Mouse (Mus musculus): ENCODE measurements at regions not wholly inside any gene's neighbourhood (a gene's known extent, or its start where the extent isn't known, plus 50 kb on each side); places are given as distances from the start of the nearest gene placed in this dataset.

- ATAC-seq (ENCODE audit: low read depth) = peak; percentile 49
- 2% methylated on average over 9 of the region's 9 CpGs for WGBS
- Histone ChIP-seq H3K36me3 (ENCODE audit: control insufficient read depth, insufficient read depth, low read length) (no peaks in the 10 kb centered on the region), H3K9ac (ENCODE audit: low read length) (no peak overlapping the region), H3K27ac (ENCODE audit: low read length) (no peak overlapping the region), H3K4me2 (ENCODE audit: low read depth, low read length) (peak overlapping the region; percentile 72), H3K4me1 (replicated peaks; ENCODE audit: control insufficient read depth, insufficient read depth, low read length) (peaks cover 14% of the 10 kb centered on the region), H3K27me3 (ENCODE audit: control insufficient read depth, insufficient read depth, low read depth, low read length) (peaks cover 21% of the 10 kb centered on the region), H3K9me3 (ENCODE audit: control insufficient read depth, low read length) (0 out of 2 replicates have a peak, but pooled peaks cover 2% of the 10 kb centered on the region), H3K4me3 (ENCODE audit: low read length) (no peak overlapping the region)
Observed at GRCm38 (mm10) chr14:60486278-60486935, 113.3 kb downstream of the Amer2 start.

GRCm38 (mm10) chr14:60489111-60489510, 116.1 kb downstream of the Amer2 start:
- no peaks in the 10 kb centered on the region for H3K9me3 ChIP-seq (ENCODE audit: control insufficient read depth, low read length)
- ATAC-seq (ENCODE audit: low read depth) = no peak
- WGBS = 80% methylated on average over 4 of the region's 4 CpGs
- H3K4me1 ChIP-seq (replicated peaks; ENCODE audit: control insufficient read depth, insufficient read depth, low read length) = peaks cover 14% of the 10 kb centered on the region
- no peak overlapping the region for H3K9ac ChIP-seq (ENCODE audit: low read length)
- H3K27me3 ChIP-seq (ENCODE audit: control insufficient read depth, insufficient read depth, low read depth, low read length) = peaks cover 21% of the 10 kb centered on the region
- H3K4me2 ChIP-seq (ENCODE audit: low read depth, low read length) = no peak overlapping the region
- H3K36me3 ChIP-seq (ENCODE audit: control insufficient read depth, insufficient read depth, low read length) = no peaks in the 10 kb centered on the region
- H3K27ac ChIP-seq (ENCODE audit: low read length) = no peak overlapping the region
- H3K4me3 ChIP-seq (ENCODE audit: low read length) = no peak overlapping the region

GRCm38 (mm10) chr14:60490886-60491285, 117.8 kb downstream of the Amer2 start:
- no peak overlapping the region for H3K9ac ChIP-seq (ENCODE audit: low read length)
- no peaks in the 10 kb centered on the region for H3K9me3 ChIP-seq (ENCODE audit: control insufficient read depth, low read length)
- no peak overlapping the region for H3K27ac ChIP-seq (ENCODE audit: low read length)
- H3K4me3 ChIP-seq (ENCODE audit: low read length) = no peak overlapping the region
- H3K4me1 ChIP-seq (replicated peaks; ENCODE audit: control insufficient read depth, insufficient read depth, low read length) = peaks cover 5% of the 10 kb centered on the region; the same call in 1 of the 2 replicates
- peaks cover 5% of the 10 kb centered on the region for H3K27me3 ChIP-seq (ENCODE audit: control insufficient read depth, insufficient read depth, low read depth, low read length)
- H3K36me3 ChIP-seq (ENCODE audit: control insufficient read depth, insufficient read depth, low read length) = no peaks in the 10 kb centered on the region
- ATAC-seq (ENCODE audit: low read depth) = no peak
- WGBS = 87% methylated on average over 2 of the region's 2 CpGs
- no peak overlapping the region for H3K4me2 ChIP-seq (ENCODE audit: low read depth, low read length)

- no peak for ATAC-seq (ENCODE audit: low read depth)
- 75% methylated on average over 5 of the region's 5 CpGs for WGBS
- no peaks in the 10 kb centered on the region for H3K9me3 ChIP-seq (ENCODE audit: control insufficient read depth, low read length)
Observed at GRCm38 (mm10) chr14:60495441-60495840, 122.4 kb downstream of the Amer2 start.

GRCm38 (mm10) chr14:60502552-60502951, 129.5 kb downstream of the Amer2 start:
- no peak overlapping the region for H3K9ac ChIP-seq (ENCODE audit: low read length)
- WGBS = 78% methylated on average over 6 of the region's 6 CpGs

More at GRCm38 (mm10) chr14:60495441-60495840, 122.4 kb downstream of the Amer2 start:
- Histone ChIP-seq H3K27me3 (ENCODE audit: control insufficient read depth, insufficient read depth, low read depth, low read length) (no peaks in the 10 kb centered on the region), H3K4me1 (replicated peaks; ENCODE audit: control insufficient read depth, insufficient read depth, low read length) (no peaks in the 10 kb centered on the region), H3K9ac (ENCODE audit: low read length) (no peak overlapping the region), H3K4me3 (ENCODE audit: low read length) (no peak overlapping the region), H3K36me3 (ENCODE audit: control insufficient read depth, insufficient read depth, low read length) (no peaks in the 10 kb centered on the region), H3K4me2 (ENCODE audit: low read depth, low read length) (no peak overlapping the region), H3K27ac (ENCODE audit: low read length) (no peak overlapping the region)

GRCm38 (mm10) chr14:60505066-60505465, 128.7 kb upstream of the Spata13 start:
- Histone ChIP-seq H3K27me3 (ENCODE audit: control insufficient read depth, insufficient read depth, low read depth, low read length) (no peaks in the 10 kb centered on the region), H3K9me3 (ENCODE audit: control insufficient read depth, low read length) (no peaks in the 10 kb centered on the region), H3K4me1 (replicated peaks; ENCODE audit: control insufficient read depth, insufficient read depth, low read length) (peaks cover 2% of the 10 kb centered on the region; the same call in 1 of the 2 replicates), H3K4me2 (ENCODE audit: low read depth, low read length) (no peak overlapping the region), H3K27ac (ENCODE audit: low read length) (no peak overlapping the region), H3K4me3 (ENCODE audit: low read length) (no peak overlapping the region), H3K36me3 (ENCODE audit: control insufficient read depth, insufficient read depth, low read length) (no peaks in the 10 kb centered on the region), H3K9ac (ENCODE audit: low read length) (no peak overlapping the region)
- 81% methylated on average over 6 of the region's 6 CpGs for whole genome bisulfite sequencing
- no peak for ATAC-seq (ENCODE audit: low read depth)

More at GRCm38 (mm10) chr14:60502552-60502951, 129.5 kb downstream of the Amer2 start:
- no peak overlapping the region for H3K4me3 ChIP-seq (ENCODE audit: low read length)
- no peak overlapping the region for H3K27ac ChIP-seq (ENCODE audit: low read length)
- H3K27me3 ChIP-seq (ENCODE audit: control insufficient read depth, insufficient read depth, low read depth, low read length) = no peaks in the 10 kb centered on the region
- H3K4me2 ChIP-seq (ENCODE audit: low read depth, low read length) = no peak overlapping the region
- no peak for ATAC-seq (ENCODE audit: low read depth)
- no peaks in the 10 kb centered on the region for H3K9me3 ChIP-seq (ENCODE audit: control insufficient read depth, low read length)
- peaks cover 2% of the 10 kb centered on the region; the same call in 1 of the 2 replicates for H3K4me1 ChIP-seq (replicated peaks; ENCODE audit: control insufficient read depth, insufficient read depth, low read length)
- no peaks in the 10 kb centered on the region for H3K36me3 ChIP-seq (ENCODE audit: control insufficient read depth, insufficient read depth, low read length)

- no peak overlapping the region for H3K27ac ChIP-seq (ENCODE audit: low read length)
- no peaks in the 10 kb centered on the region for H3K27me3 ChIP-seq (ENCODE audit: control insufficient read depth, insufficient read depth, low read depth, low read length)
- H3K4me2 ChIP-seq (ENCODE audit: low read depth, low read length) = peak overlapping the region; percentile 43
- no peaks in the 10 kb centered on the region for H3K36me3 ChIP-seq (ENCODE audit: control insufficient read depth, insufficient read depth, low read length)
- no peak for ATAC-seq (ENCODE audit: low read depth)
- WGBS = 40% methylated on average over 12 of the region's 12 CpGs
- peak overlapping the region; percentile 13; the same call in 1 of the 2 replicates for H3K4me3 ChIP-seq (ENCODE audit: low read length)
- H3K9ac ChIP-seq (ENCODE audit: low read length) = 0 out of 2 replicates have a peak overlapping the region, but pooled peaks have one; percentile 15
- H3K4me1 ChIP-seq (replicated peaks; ENCODE audit: control insufficient read depth, insufficient read depth, low read length) = peaks cover 2% of the 10 kb centered on the region; the same call in 1 of the 2 replicates
- H3K9me3 ChIP-seq (ENCODE audit: control insufficient read depth, low read length) = no peaks in the 10 kb centered on the region
Observed at GRCm38 (mm10) chr14:60506296-60506695, 127.5 kb upstream of the Spata13 start.

- Histone ChIP-seq H3K4me1 (replicated peaks; ENCODE audit: control insufficient read depth, insufficient read depth, low read length) (peaks cover 11% of the 10 kb centered on the region), H3K4me2 (ENCODE audit: low read depth, low read length) (no peak overlapping the region), H3K27ac (ENCODE audit: low read length) (no peak overlapping the region), H3K36me3 (ENCODE audit: control insufficient read depth, insufficient read depth, low read length) (no peaks in the 10 kb centered on the region), H3K4me3 (ENCODE audit: low read length) (no peak overlapping the region), H3K9me3 (ENCODE audit: control insufficient read depth, low read length) (no peaks in the 10 kb centered on the region), H3K27me3 (ENCODE audit: control insufficient read depth, insufficient read depth, low read depth, low read length) (no peaks in the 10 kb centered on the region), H3K9ac (ENCODE audit: low read length) (no peak overlapping the region)
- 22% methylated on average over 8 of the region's 8 CpGs for WGBS
- ATAC-seq (ENCODE audit: low read depth) = 0 out of 2 replicates have a peak, but pooled peaks have one; percentile 33
Observed at GRCm38 (mm10) chr14:60513560-60513959, 120.2 kb upstream of the Spata13 start.

- ATAC-seq (ENCODE audit: low read depth) = peak; percentile 73
- Histone ChIP-seq H3K36me3 (ENCODE audit: control insufficient read depth, insufficient read depth, low read length) (no peaks in the 10 kb centered on the region), H3K4me1 (replicated peaks; ENCODE audit: control insufficient read depth, insufficient read depth, low read length) (peaks cover 11% of the 10 kb centered on the region), H3K4me3 (ENCODE audit: low read length) (no peak overlapping the region), H3K4me2 (ENCODE audit: low read depth, low read length) (no peak overlapping the region), H3K27me3 (ENCODE audit: control insufficient read depth, insufficient read depth, low read depth, low read length) (no peaks in the 10 kb centered on the region), H3K9me3 (ENCODE audit: control insufficient read depth, low read length) (no peaks in the 10 kb centered on the region), H3K9ac (ENCODE audit: low read length) (no peak overlapping the region), H3K27ac (ENCODE audit: low read length) (peak overlapping the region; percentile 65)
- 43% methylated on average over 12 of the region's 12 CpGs for WGBS
Observed at GRCm38 (mm10) chr14:60515094-60515786, 118.6 kb upstream of the Spata13 start.

Data from lung, embryonic 16.5 days (tissue).